Mouse (Mus musculus) c-Kit-positive CD71-positive TER-119-negative erythroid progenitor cells, embryonic 14.5 days (primary cell): ENCODE measurements around the gene Ipo13.

Source experiments
- DNase-seq: peaks from one replicate; pipeline ENCODE4 v3.0.0-alpha.2; 2013; ENCODE audit warnings: low read depth

Ipo13 gene

DNA sequence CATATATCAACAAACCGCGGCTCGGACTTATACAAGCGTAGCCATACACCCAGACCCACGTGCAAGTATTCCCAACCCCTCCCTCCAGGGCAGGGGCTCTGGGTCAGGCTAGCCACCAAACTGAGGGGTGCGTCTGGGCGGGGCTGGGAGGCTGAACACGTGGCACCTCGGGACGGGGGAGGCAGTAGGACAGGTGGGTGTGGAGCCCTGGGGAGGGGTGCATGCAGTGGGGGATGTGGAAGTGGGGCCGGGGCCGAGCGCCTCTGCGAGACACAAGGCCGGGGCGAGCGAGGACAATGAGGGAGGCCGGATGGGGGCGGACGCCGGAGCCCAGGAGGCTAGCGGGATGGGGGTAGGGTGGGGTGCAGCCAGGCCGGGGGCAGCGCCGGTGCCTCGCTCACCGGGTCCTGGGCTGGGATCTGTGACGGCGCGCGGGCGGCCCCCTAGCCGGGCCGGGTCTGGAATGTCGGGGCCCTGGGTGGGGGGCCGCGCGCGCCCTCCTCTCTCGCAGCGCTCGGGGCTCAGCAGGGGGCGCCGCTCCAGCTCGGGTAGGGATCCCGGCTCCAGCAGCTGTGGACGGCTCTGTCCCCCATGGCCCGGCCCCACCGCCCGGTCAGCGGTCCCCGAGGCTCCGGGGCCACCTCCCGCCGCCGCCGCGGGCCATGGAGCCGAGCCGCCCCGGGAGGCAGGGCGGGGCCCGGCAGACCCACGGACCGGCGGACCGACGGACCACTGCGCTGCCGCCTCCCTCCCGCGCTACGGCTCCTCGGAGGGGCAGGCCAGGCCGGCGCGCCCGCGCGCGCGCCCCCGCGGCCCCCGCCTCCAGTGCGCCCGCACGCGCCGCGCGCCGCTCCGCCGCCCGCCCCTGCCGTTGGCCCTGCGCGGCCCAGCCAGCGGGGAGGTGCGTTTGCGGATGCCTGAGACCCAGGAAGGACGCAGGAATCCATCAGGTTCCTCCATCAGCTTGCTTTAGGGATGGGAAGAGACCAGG is 31.8 kb downstream of the Ipo13 start, which contains the start of gene B4galt2:
Gene B4galt2, minus strand, starts transcription at position 787 of the 991 bp plus-strand sequence.
- DNase-seq: no peak

DNA sequence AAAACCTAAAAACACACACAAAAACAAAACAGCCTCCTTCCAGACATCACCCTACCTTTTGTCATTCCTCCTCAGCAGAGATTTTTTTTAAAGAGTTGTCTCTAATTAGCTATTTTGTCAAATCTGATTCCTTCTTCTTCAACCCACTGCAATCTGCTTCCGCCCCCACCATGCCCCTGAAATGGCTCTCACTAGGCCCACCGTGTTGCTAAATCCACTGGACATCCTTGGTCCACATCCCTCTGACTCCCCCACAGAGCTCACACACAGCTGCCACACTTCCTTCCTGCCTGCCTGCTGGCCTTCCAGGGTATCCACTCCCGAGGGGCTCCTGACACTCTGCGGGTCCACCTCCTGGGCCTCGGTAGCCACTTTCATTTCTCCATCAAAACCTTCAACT is 36.1 kb downstream of the Ipo13 start:
- DNase-seq: no peak

DNA sequence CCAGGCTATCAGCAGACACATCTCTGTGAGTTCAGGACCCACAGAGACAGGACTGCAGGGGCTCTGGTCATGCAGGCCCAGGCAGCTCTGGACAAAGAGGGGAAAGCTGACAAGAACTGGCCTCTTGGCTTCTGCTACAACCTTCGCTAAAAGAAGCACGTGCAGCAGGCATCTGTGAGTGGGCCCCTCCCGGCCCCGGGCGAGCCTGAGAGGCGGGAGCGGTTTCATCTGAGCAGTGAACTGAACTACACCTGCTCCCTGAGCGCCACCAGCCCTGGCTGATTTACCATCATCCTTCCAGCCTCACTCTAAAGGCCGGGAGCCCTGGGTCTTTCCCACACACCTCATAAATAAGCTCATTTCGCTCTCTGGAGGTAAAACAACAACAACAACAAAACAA is 36.5 kb downstream of the Ipo13 start:
- no peak for DNase-seq

DNA sequence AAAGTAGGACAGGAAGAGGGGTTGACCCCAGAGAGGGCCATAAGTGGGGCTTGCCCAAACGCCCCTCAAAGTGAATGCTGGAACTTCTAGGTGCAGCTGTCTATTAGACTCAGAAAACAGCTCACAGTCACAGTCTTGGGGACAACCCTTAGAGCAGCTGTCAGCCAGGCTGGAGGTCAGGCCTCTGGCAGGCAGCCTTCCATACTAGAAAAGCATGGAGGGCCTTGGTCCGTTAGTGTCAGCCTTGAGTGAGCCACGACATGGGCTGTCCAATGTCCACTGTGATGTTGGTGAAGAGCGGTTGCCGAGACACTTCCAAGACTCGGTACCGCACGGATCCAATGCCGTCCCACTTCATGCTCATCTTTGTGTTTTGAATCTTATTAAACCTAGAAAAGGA is 41.2 kb downstream of the Ipo13 start:
- DNase-seq: no peak

DNA sequence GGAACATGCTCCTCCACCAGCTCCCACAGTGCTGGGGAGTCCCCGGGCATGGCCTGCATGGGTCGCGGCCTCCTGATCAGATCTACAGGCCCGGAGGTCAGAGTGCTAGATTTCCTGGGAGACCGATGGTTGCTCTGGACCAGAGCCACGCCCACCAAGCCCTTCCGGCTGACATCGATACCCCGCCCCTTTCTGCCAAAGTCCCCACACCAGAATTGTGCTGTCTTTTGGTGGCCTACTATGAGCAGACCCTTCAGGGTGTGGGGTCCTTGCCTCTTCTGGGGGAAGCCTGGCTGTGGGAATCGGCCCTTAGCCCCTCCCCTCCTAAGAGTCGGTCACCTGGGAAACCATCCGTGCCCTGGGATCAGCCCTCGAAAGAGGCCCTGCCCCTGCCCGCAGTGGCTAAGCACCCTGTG is 42.3 kb downstream of the Ipo13 start, which contains the start of gene Ccdc24:
Gene Ccdc24, minus strand, starts transcription at position 87 of the 416 bp plus-strand sequence.
- no peak for DNase-seq

DNA sequence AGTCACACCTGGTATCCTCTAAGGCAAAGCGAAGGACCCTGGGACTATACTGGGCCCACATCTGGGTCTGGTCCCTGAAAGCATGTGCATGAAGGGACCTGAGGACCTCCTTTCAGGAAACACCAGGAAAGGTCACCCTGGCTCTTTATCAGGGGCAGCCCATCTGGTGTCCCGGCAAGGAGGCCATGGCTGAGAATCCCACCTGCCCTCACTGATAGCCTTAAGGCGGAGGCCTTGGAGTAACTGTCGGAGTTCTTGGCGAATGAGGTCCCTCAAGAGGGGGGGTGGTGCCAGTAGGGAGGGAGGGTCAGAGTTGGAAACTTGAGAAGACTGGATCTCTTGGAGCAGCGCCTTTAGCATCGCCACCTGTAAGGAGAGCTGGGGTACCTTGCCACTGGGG is 43.0 kb downstream of the Ipo13 start:
- DNase-seq: no peak

DNA sequence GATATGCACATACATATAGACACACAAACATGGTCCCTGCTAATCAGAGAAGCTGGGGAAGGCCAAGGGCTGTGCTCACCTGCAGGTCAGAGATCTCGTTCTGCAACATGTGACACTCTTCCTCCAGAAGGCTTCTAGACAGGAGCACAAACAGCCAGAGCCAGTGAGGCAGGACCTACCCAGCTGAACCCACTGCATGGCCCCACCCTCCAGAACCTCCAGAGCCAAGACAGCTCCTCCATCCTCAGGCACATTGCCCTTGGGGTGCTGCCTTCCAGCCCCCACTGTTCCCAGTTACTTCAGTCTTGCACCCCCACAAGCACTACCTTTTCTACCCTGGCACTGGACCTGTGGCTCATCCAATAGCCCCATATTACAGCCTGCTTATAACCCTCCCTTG is 44.4 kb downstream of the Ipo13 start:
- DNase-seq: no peak

DNA sequence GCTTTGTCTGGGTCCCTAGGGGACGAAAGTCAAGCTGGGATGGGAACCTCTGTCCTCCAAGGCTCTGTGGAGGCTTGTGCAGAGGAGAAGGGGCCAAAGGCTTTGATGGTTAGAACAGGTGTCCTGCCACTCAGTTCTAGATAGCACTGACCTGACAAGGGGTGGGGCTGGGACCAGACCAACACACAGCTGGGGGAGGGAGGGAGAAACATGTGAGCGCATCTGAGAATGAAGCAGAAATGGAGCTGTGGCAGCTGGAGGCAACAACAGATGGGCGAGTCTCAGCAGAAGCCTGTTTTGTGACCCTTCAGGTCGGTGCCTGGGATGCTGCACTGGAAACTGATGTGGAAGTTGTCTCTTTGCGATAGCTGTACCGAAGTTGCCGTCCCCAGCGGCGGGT is 45.5 kb downstream of the Ipo13 start:
- no peak for DNase-seq

DNA sequence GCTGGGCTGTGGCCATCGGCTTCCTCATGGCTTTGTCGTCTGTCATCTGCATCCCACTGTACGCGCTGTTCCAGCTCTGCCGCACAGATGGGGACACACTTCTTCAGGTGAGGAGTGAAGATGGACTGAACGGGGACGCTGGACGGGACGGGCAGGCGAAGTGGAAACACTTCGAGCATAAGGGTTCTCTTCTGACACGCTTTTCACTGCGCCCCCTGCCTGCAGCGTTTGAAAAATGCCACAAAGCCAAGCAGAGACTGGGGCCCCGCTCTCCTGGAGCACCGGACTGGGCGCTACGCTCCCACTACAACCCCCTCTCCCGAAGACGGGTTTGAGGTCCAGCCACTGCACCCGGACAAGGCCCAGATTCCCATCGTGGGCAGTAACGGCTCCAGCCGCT is 47.0 kb downstream of the Ipo13 start:
- DNase-seq: peak; percentile 50

DNA sequence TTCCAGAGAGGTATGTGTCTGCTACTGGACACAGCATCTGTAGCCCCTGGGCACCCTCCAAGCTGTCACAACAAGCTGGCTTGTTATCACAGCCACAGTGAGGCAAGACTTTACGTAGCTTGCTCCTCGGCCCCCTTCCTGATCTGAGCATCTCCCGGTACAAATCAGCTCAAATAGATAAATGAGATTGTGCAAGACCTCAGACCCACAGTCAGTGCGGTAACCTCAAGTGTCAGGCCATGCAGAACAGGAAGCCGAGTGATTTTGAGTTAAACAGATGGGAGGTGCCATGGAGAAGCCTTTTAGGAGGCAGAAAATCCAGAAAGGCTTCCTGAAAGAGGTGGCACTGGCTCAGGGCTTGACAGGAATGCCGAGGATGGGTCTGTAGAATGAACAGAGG is 47.8 kb downstream of the Ipo13 start:
- DNase-seq: no peak

DNA sequence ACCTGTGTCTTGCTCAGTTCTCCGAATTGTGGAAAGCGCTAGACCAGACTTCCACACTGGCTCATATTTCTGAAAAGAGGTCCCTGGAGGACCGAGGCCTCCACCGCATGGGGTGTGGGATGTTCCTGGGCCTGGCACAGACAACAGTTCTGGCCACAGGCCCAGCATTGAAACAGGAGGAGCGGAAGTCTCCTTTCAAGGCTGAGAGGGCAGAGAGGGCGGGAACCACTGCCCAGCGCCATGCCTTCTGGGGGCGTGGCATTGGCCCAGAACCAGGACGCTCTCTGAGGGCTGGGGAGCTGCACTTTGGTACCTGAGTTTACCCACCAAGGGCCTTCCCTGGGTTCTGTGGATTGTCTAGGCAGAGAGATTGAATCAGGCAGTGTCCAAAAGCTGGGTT is 48.7 kb downstream of the Ipo13 start:
- DNase-seq: no peak

DNA sequence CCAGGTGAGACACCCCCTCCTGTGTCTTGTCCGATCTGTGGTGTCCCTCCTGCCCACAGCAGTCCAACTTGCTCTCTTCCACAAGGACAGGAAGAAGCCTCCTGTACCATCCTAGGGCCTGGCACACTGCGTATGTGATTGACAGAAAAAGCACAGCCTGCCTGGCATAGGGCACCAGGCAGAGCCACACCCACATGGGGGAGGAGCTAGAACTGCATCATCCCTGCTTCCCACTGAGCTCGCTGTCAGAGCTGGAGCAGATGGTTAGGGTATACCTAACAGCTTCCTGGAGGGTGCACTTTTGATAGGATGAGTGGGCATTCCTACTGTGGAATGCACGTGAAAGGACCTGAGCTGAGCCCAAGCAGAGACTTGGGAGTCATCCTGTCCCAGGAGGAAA is 52.0 kb downstream of the Ipo13 start:
- DNase-seq: no peak

DNA sequence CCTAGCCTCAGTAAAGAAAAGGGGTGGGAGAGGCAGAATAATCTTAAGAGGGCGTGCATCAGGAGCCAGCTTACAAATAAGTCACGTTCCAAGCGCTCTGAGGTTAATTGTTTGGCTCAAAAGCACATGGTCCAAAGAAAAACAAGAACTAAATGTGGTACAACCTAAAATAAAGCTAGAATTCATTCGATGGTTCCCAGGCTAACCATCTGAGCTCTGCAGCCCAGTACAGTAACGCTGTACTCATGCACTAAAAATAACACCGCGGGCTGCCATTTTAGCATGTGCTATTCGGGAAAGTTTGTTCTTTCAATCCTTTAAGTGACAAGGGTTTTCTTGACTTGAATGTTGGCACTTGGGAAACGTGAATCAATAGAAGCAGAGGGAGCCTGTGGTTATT is 54.2 kb downstream of the Ipo13 start:
- DNase-seq: no peak

DNA sequence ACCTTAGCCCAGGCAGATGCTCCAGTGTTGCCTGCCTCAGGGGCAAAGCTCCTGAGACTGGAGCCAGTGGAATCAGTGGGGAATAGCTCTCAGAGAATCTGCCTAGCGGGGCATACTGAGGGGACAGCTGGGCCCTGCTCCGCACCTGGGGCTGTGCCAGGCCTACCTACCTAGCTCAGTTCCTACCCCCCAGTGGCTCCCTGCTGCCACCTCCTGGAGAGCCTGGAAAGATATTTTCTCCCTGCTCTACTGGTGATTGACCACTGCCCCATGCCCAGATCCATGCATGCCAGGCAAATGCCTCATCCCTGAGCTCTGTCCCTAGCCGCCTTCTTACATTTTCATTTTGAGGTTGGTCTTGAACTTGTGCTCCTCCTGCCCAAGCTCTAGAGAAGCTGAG is 56.0 kb downstream of the Ipo13 start:
- DNase-seq: no peak

DNA sequence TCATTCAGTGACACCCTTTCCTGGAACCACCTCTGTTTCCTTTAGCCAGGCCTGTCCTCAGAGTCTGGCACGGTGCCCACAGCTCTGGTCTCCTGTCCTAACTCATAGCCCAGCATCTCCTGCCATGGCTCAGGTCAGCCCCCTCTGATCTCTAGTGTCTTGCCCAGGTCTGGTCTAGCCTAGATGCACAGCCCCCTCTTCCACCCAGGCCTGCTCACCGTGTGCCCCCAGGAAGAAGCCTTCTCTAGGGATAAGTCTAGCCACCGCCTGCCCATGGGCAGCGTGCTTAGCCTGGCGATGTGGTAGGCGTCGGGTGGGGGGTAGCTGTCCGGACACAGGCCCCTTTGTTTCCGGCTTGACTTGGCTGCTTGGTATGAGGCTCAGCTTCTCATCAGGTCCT is 59.7 kb downstream of the Ipo13 start:
- no peak for DNase-seq

DNA sequence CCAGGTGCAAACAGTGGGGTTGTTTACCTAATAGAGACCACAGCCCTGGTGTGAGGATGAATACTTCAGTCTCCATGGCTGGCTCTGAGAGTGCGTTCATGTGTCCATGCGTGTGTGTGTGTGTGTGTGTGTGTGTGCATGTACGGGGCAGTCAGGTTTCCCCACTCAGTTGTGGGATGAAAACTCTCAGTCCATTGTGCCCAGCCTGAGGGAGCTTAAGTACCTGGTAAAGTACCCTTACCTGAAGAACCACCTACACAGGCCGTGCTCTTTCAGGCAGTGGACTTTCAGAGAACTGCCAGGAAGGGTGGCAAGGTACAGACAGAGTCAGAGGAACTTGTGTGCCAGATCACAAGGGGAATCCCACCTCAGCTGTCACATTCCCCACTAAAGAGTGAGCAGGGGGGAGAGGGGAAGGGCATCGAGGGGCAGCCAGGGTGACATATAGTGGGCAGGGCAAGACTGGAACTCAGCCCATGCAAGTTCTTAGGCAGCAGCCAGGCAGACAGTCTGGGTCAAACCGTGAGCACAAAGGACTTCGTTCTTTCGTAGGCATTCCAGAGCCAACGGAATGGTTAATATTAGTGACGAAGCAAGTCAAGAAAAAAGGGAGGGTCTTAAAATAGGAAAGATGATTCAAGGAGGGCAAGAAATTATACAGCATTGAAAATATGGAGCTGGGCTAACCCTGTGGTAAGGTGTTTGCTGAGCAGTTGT is 62.5 kb downstream of the Ipo13 start:
- no peak for DNase-seq

DNA sequence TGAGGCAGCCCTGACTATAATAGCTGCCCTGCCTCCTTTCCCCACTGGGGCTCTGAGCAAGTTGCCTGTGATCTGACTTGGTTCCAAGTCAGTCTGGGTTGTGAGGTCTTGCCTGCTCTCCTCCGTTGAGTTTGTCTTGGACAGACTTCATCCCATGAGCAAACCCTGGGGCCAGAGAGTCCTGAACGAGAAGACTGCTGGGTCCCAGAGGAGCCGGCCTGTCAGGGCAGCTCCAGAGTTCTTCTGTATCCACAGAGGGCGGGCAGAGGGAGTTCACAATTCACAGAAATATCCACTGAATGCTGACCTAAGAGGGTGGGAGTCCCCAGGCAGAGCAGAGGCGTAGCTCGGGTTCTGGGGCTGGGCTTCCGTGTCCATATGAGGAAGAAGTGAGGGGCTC is 63.9 kb downstream of the Ipo13 start:
- DNase-seq: no peak

DNA sequence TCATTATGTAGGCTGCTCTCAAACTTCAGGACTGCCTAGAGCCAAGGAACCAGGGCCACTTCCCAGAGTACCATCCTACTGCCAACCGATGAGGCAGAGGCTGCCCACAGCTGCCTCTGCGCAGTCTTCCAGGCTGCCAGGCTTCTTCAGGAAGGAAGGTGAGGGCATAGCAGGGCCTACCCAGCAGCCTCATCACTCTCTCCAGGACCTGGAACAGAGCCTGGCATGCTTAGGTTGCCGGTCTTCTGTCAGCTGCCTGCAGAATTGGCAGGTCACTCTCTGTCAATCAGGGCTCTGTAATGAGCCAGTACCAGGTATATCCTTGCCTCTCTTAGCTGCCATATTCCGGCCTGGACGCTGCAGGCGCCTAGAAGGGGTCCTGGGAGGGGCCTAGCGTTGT is 64.6 kb downstream of the Ipo13 start:
- DNase-seq: no peak

DNA sequence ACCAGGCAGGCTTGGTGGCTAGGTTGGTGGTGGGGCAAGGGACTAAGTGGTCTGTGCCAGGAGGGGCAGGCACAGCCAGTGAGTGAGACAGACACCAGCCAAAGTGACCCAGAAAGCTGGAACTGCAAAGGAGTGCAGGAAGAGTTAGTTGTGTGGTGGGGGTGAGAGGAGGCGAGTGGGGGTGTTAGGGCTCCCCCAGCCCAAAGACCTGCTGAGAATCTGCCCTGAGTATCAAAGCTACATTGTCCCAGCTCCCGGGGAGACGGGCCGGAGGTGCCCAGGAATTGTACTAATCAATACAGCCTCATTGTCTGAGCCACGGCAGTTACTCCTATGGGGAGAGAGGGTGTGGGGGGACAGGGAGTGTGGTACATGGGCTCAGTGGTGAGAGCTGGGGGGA is 65.3 kb downstream of the Ipo13 start:
- no peak for DNase-seq

DNA sequence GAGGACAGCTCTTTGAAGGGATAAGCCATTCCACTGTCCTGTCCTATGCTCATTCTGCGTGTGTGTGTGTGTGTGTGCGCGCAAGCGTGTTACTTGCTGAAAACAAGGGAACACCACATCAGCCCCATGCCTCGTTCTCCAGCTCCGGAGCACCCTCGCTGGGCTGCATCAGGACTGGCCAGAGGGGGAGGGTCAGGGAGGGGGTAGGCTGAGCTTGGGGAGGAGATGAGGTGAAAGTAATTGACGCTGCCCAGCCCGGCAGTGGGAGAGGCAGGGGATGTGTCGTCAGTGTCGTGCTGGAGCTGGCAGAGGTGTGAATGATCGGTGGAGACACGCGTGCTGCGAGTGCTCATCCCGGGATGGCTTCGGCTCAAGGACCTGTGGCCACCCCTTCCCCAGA is 65.7 kb downstream of the Ipo13 start:
- no peak for DNase-seq

DNA sequence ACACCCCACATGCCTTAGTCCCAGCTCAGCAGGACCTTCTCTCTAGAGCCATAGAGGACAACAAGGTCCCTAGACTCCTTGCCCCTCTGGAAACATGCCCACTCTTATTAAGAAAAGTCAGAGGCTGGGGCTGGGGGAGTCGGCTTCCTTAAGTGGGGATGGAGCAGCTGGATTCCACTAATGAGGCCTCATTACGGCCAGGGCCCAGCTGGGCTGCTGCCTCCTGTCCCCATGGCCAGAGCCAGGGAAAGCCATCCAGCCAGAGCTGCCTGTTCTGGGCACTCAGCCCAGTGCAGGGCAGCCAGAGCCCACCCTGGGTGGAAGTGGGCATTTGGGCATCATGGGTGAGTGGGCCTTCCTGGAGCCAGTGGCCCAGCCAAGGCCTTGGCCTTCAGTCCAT is 67.8 kb downstream of the Ipo13 start:
- DNase-seq: no peak

DNA sequence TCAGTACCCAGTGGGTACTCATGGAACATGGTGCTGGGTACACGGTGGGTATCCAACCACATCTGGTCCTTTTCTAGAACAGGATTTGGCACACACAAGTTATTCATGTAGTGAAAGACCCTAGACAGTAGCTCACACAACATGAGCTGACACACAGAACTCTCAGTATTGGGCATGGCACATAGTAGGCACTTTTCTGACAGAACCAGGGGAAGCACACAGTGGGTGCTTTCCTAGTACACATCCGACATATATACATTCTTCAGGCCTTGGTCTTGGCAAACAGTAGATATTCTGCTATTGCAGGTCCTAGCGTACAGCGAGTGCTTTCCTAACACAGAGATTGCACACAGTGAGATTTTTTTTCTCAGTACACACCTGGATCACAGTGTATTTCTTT is 68.5 kb downstream of the Ipo13 start:
- no peak for DNase-seq

DNA sequence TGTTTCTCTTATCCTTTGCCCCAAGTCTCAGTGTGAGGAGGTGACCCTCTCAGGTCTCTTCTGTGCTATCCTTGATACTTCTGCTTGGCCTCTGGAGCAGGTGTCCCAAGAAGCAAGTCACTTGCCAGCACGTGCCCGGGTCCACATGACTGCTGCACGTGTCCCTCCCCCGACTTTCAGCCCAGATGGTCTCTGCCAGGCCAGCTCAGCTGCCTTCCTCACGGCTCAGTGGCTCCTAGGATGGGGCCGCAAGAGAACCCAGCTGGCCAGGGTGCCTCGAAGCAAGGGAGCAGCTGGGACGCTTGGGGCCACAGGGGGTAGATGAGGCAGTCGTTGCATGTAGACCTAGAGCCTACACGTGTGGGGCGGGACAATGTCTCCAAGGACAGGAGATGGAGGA is 69.5 kb downstream of the Ipo13 start:
- DNase-seq: no peak
